Mouse (Mus musculus): ENCODE data around the gene Esrrb. TPM values are rescaled to one million over a fixed set of nuclear protein-coding genes. Genes with fewer than 3 reads are reported as not detected.

Gene Esrrb
- polyA plus RNA-seq, 1 experiment from 2014 or later = 0.21 TPM

DNA sequence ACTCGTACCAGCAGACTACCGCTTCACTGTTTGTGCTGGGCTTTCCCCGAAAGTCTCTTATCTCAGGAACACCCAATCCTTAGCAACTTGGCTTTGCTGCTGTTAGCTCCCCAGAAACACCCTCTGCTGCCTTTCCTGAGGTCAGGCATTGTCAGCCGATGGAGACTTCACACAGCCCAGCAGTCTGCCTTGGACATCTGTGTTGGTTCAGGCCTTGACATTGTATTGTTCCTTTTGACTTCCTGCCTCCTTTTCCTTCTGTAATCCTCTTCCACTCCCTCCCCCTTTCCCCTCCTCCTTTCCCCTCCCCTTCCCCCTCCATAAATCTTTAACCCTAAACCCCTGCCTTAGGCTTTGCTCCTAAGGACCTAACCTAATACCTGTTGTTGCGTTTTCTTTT is 155.7 kb downstream of the Esrrb start:
- Histone ChIP-seq H3K36me3 (ENCODE audit: control insufficient read depth, insufficient read depth, low read length) (no peaks in the 10 kb centered on the region), H3K9me3 (ENCODE audit: control insufficient read depth, low read length) (no peaks in the 10 kb centered on the region), H3K4me2 (ENCODE audit: low read depth, low read length) (no peak overlapping the region), H3K4me1 (replicated peaks; ENCODE audit: control insufficient read depth, insufficient read depth, low read length) (no peaks in the 10 kb centered on the region), H3K27ac (ENCODE audit: low read length) (no peak overlapping the region), H3K9ac (ENCODE audit: low read length) (no peak overlapping the region), H3K4me3 (ENCODE audit: low read length) (no peak overlapping the region), H3K27me3 (ENCODE audit: control insufficient read depth, insufficient read depth, low read depth, low read length) (no peaks in the 10 kb centered on the region; the same call in 1 of the 2 replicates)
- no peak for ATAC-seq (ENCODE audit: low read depth)
- WGBS = 47% methylated on average over 5 of the region's 5 CpGs

DNA sequence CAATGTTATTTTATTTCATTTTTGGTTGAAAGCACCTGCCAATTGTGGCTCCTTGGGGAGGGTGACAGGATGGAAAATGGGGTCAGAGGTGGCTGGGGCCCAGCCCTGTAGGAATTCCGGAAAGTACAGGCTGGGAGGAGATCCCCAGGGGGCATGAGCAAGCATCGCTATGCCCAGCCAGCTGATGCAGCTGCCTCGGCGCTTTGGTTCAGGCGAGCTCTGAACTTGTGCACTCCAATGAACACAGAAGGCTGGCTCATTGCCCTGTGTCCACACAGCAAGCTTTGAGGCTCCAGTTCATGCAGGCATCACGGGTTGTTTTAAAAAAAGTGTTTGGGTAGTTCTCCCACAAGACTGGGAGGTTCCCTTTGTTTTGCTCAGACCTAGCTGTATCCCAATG is 156.8 kb downstream of the Esrrb start:
- 61% methylated on average over 6 of the region's 6 CpGs for WGBS
- Histone ChIP-seq H3K9ac (ENCODE audit: low read length) (no peak overlapping the region), H3K4me2 (ENCODE audit: low read depth, low read length) (no peak overlapping the region), H3K36me3 (ENCODE audit: control insufficient read depth, insufficient read depth, low read length) (no peaks in the 10 kb centered on the region), H3K27me3 (ENCODE audit: control insufficient read depth, insufficient read depth, low read depth, low read length) (no peaks in the 10 kb centered on the region; the same call in 1 of the 2 replicates), H3K9me3 (ENCODE audit: control insufficient read depth, low read length) (no peaks in the 10 kb centered on the region), H3K27ac (ENCODE audit: low read length) (no peak overlapping the region), H3K4me1 (replicated peaks; ENCODE audit: control insufficient read depth, insufficient read depth, low read length) (no peaks in the 10 kb centered on the region), H3K4me3 (ENCODE audit: low read length) (no peak overlapping the region)
- ATAC-seq (ENCODE audit: low read depth) = no peak

DNA sequence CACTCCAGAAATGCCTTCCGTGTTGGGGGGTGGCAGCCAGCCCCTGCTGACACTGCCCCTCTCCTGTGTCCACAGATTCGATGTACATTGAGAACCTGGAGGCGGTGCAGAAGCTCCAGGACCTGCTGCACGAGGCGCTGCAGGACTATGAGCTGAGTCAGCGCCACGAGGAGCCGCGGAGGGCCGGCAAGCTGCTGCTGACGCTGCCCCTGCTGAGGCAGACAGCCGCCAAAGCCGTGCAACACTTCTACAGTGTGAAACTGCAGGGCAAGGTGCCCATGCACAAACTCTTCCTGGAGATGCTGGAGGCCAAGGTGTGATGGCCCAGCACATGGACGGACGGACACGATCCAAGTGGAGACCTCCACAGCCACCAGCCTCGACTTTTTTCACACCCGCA is 157.8 kb downstream of the Esrrb start:
- H3K36me3 ChIP-seq (ENCODE audit: control insufficient read depth, insufficient read depth, low read length) = no peaks in the 10 kb centered on the region
- no peaks in the 10 kb centered on the region for H3K9me3 ChIP-seq (ENCODE audit: control insufficient read depth, low read length)
- H3K9ac ChIP-seq (ENCODE audit: low read length) = no peak overlapping the region
- no peaks in the 10 kb centered on the region for H3K4me1 ChIP-seq (replicated peaks; ENCODE audit: control insufficient read depth, insufficient read depth, low read length)
- no peak overlapping the region for H3K4me2 ChIP-seq (ENCODE audit: low read depth, low read length)
- H3K27ac ChIP-seq (ENCODE audit: low read length) = no peak overlapping the region
- no peak overlapping the region for H3K4me3 ChIP-seq (ENCODE audit: low read length)
- H3K27me3 ChIP-seq (ENCODE audit: control insufficient read depth, insufficient read depth, low read depth, low read length) = no peaks in the 10 kb centered on the region; the same call in 1 of the 2 replicates
- WGBS = 21% methylated on average over 18 of the region's 18 CpGs
- ATAC-seq (ENCODE audit: low read depth) = no peak

DNA sequence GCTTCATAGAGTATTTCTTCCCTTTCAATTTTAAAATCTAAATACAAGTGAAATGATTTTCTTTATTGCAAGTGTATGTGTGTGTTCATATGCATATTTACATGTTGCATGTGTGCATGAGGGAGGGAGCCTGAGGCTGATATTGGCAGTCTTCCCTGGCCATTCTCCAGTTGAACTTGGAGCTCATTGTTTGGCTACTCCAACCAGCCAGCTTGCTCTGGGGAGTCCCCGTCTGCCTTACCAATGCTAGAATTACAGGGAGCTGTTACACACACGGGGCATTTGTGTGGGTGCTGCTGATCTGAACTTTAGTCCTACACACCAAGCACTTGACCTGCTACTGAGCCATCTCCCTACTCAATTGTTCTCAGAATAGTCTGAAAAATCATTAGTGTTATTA is 173.4 kb downstream of the Esrrb start:
- H3K27ac ChIP-seq (ENCODE audit: low read length) = no peak overlapping the region
- no peaks in the 10 kb centered on the region for H3K9me3 ChIP-seq (ENCODE audit: control insufficient read depth, low read length)
- no peak overlapping the region for H3K4me3 ChIP-seq (ENCODE audit: low read length)
- ATAC-seq (ENCODE audit: low read depth) = no peak
- no peak overlapping the region for H3K9ac ChIP-seq (ENCODE audit: low read length)
- H3K27me3 ChIP-seq (ENCODE audit: control insufficient read depth, insufficient read depth, low read depth, low read length) = no peaks in the 10 kb centered on the region
- no peaks in the 10 kb centered on the region for H3K4me1 ChIP-seq (replicated peaks; ENCODE audit: control insufficient read depth, insufficient read depth, low read length)
- WGBS = 32% methylated on average over 2 of the region's 2 CpGs
- no peak overlapping the region for H3K4me2 ChIP-seq (ENCODE audit: low read depth, low read length)
- no peaks in the 10 kb centered on the region for H3K36me3 ChIP-seq (ENCODE audit: control insufficient read depth, insufficient read depth, low read length)

DNA sequence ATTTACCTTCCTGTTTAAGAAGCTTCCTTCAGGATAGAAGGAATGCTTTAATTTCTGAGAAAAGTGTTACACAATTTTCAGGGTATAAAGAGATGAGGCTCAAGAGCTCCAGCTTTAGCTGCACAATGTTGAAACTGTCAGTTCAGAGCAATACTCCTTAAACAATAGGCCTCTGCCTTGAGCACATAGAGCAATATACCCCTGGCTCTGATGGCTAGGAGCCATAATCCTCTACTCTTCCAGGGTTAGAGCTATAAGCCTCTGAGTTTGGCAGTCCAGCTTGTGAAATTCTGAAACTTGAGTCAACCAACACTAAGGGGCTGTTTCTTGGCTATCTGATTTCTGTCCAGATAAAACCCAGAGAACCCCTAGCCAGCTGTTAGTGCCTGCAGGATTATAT is 176.9 kb downstream of the Esrrb start:
- Histone ChIP-seq H3K4me2 (ENCODE audit: low read depth, low read length) (no peak overlapping the region), H3K9ac (ENCODE audit: low read length) (no peak overlapping the region), H3K4me1 (replicated peaks; ENCODE audit: control insufficient read depth, insufficient read depth, low read length) (no peaks in the 10 kb centered on the region), H3K27me3 (ENCODE audit: control insufficient read depth, insufficient read depth, low read depth, low read length) (no peaks in the 10 kb centered on the region), H3K27ac (ENCODE audit: low read length) (no peak overlapping the region), H3K9me3 (ENCODE audit: control insufficient read depth, low read length) (no peaks in the 10 kb centered on the region), H3K36me3 (ENCODE audit: control insufficient read depth, insufficient read depth, low read length) (no peaks in the 10 kb centered on the region), H3K4me3 (ENCODE audit: low read length) (no peak overlapping the region)
- ATAC-seq (ENCODE audit: low read depth) = no peak

DNA sequence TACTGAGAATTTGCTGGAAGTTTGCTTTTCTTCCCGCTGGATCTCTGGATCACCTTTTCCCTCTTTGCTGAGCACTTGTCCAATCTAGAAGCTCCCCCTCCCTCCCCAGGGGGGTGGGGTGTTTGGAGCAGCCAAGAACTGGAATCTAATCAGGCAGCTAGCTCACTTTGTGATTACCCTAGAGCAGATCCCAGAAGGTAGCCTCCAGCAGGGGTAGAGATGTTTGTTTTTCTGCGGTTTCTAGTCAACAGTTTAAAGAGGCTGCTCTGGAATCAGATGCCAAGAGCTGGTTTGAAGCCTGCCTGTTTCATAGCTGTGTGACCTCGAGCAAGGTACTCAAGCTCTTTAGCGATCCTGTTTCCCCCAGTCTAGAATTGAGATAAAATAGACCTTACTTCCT is 177.8 kb downstream of the Esrrb start:
- Histone ChIP-seq H3K4me1 (replicated peaks; ENCODE audit: control insufficient read depth, insufficient read depth, low read length) (no peaks in the 10 kb centered on the region), H3K27me3 (ENCODE audit: control insufficient read depth, insufficient read depth, low read depth, low read length) (no peaks in the 10 kb centered on the region), H3K4me2 (ENCODE audit: low read depth, low read length) (no peak overlapping the region), H3K9ac (ENCODE audit: low read length) (no peak overlapping the region), H3K36me3 (ENCODE audit: control insufficient read depth, insufficient read depth, low read length) (no peaks in the 10 kb centered on the region), H3K9me3 (ENCODE audit: control insufficient read depth, low read length) (no peaks in the 10 kb centered on the region), H3K4me3 (ENCODE audit: low read length) (no peak overlapping the region), H3K27ac (ENCODE audit: low read length) (no peak overlapping the region)
- ATAC-seq (ENCODE audit: low read depth) = no peak
- WGBS = 44% methylated on average over 4 of the region's 4 CpGs

DNA sequence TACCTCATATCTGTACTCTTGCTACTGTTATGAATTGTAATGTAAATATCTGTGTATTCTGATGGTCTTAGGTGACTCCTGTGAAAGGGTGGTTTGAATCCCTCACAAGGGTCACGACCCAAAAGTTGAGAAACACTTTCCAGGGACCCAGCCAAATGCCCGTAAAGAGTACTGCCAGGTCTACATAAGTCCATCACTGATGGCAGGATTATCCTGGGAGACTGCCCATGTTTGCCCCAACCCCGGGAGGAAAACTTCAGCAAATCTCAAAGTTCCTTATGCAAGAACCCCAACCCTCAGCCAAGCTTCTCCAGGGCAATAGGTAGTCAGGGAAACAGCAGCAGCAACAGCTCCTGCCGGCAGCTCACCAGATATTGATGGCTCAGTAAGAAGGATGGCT is 178.6 kb downstream of the Esrrb start:
- H3K9ac ChIP-seq (ENCODE audit: low read length) = no peak overlapping the region
- H3K27ac ChIP-seq (ENCODE audit: low read length) = no peak overlapping the region
- 70% methylated on average over 4 of the region's 4 CpGs for WGBS
- no peaks in the 10 kb centered on the region for H3K36me3 ChIP-seq (ENCODE audit: control insufficient read depth, insufficient read depth, low read length)
- H3K4me3 ChIP-seq (ENCODE audit: low read length) = no peak overlapping the region
- H3K4me2 ChIP-seq (ENCODE audit: low read depth, low read length) = no peak overlapping the region
- H3K27me3 ChIP-seq (ENCODE audit: control insufficient read depth, insufficient read depth, low read depth, low read length) = no peaks in the 10 kb centered on the region
- no peaks in the 10 kb centered on the region for H3K4me1 ChIP-seq (replicated peaks; ENCODE audit: control insufficient read depth, insufficient read depth, low read length)
- no peaks in the 10 kb centered on the region for H3K9me3 ChIP-seq (ENCODE audit: control insufficient read depth, low read length)
- no peak for ATAC-seq (ENCODE audit: low read depth)

DNA sequence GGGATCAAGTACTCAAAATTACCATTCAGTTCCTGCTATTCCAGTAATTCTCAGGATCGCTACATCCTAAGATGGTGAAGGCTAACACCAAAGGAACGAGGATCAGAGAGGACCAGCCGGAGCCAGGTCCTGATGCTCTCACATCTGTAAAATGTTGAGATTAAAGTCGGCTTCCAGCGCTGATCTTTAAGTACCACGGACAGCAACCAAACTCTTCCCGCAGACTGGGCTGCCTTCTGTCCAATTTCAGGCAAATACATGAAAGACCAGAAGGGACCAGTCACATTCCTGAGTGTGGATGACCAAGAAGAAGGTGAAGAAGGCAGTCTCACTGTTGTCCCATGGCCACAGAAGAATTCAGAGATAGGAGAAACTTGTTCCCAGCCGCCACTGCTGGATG is 186.9 kb downstream of the Esrrb start:
- ATAC-seq (ENCODE audit: low read depth) = no peak
- Histone ChIP-seq H3K4me3 (ENCODE audit: low read length) (no peak overlapping the region), H3K9ac (ENCODE audit: low read length) (no peak overlapping the region), H3K4me2 (ENCODE audit: low read depth, low read length) (no peak overlapping the region), H3K4me1 (replicated peaks; ENCODE audit: control insufficient read depth, insufficient read depth, low read length) (no peaks in the 10 kb centered on the region), H3K27me3 (ENCODE audit: control insufficient read depth, insufficient read depth, low read depth, low read length) (no peaks in the 10 kb centered on the region), H3K9me3 (ENCODE audit: control insufficient read depth, low read length) (no peaks in the 10 kb centered on the region), H3K36me3 (ENCODE audit: control insufficient read depth, insufficient read depth, low read length) (no peaks in the 10 kb centered on the region), H3K27ac (ENCODE audit: low read length) (no peak overlapping the region)
- 21% methylated on average over 8 of the region's 8 CpGs for WGBS

DNA sequence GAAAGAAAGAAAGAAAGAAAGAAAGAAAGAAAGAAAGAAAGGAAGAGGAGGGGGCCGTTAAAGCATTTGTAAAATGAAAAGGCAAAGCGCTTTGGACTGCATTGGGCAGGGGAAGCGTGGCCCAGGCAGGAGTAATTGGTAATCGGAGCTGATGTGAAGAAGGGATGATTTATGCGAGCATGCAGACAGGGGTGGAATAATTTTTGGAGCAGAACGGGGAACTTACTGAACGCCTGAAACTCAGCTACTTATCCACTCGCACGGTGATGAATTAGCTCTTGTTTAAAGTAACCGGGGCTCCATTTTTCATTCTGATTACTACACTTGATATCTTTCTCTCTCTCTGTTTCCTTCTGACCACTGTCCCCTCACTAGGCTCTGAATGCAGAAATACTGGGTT is 192.1 kb downstream of the Esrrb start:
- no peak overlapping the region for H3K4me3 ChIP-seq (ENCODE audit: low read length)
- no peak overlapping the region for H3K9ac ChIP-seq (ENCODE audit: low read length)
- no peaks in the 10 kb centered on the region for H3K27me3 ChIP-seq (ENCODE audit: control insufficient read depth, insufficient read depth, low read depth, low read length)
- no peaks in the 10 kb centered on the region for H3K36me3 ChIP-seq (ENCODE audit: control insufficient read depth, insufficient read depth, low read length)
- H3K27ac ChIP-seq (ENCODE audit: low read length) = no peak overlapping the region
- H3K4me1 ChIP-seq (replicated peaks; ENCODE audit: control insufficient read depth, insufficient read depth, low read length) = no peaks in the 10 kb centered on the region
- H3K9me3 ChIP-seq (ENCODE audit: control insufficient read depth, low read length) = no peaks in the 10 kb centered on the region
- WGBS = 44% methylated on average over 10 of the region's 10 CpGs
- ATAC-seq (ENCODE audit: low read depth) = no peak
- no peak overlapping the region for H3K4me2 ChIP-seq (ENCODE audit: low read depth, low read length)

DNA sequence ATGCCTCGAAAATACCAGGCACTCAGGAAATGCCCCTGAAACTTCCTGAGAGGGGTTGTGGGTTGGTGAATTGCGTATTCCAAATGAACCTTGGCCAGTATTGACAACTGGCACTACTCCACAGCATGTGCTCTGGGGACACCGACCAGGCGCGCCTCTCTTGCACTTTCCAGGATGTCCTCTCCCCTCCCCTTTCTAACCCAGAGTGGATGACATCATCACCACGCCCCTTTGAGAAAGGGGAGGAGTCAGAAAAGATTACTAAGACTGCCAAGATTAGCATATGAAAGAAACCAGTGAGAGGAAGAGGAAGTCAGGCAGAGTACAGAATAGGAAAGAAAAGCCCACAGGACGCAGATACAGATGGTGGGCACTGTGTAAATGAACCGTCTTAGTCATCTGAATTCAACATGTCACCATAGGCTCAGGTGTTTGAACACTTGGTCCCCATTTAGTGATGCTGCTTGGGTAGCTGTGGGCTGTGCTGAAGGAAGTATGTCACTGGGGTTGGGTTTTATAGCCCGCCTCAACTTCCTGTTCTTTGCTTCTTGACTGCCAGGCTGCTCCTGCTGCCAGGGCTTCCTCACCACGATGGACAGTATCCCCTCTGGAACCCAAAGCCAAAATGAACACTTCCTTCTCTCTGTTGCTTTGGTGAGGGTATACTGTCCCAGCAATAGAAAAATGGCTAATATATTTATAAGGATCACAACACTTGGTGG is 196.0 kb downstream of the Esrrb start:
- H3K9ac ChIP-seq (ENCODE audit: low read length) = no peak overlapping the region
- H3K27me3 ChIP-seq (ENCODE audit: control insufficient read depth, insufficient read depth, low read depth, low read length) = no peaks in the 10 kb centered on the region
- WGBS = 29% methylated on average over 10 of the region's 10 CpGs
- H3K4me1 ChIP-seq (replicated peaks; ENCODE audit: control insufficient read depth, insufficient read depth, low read length) = no peaks in the 10 kb centered on the region
- H3K9me3 ChIP-seq (ENCODE audit: control insufficient read depth, low read length) = no peaks in the 10 kb centered on the region
- H3K4me3 ChIP-seq (ENCODE audit: low read length) = no peak overlapping the region
- no peak overlapping the region for H3K4me2 ChIP-seq (ENCODE audit: low read depth, low read length)
- ATAC-seq (ENCODE audit: low read depth) = no peak; the same call in 1 of the 2 replicates
- no peak overlapping the region for H3K27ac ChIP-seq (ENCODE audit: low read length)
- H3K36me3 ChIP-seq (ENCODE audit: control insufficient read depth, insufficient read depth, low read length) = no peaks in the 10 kb centered on the region
